Mouse (Mus musculus) T-helper 17 cell (primary cell): ENCODE results near the gene Rbp3.

Experiments
- in situ Hi-C, 2 experiments: fragments of 300-600 bp; cut with MboI, MseI; formaldehyde crosslinking; loops; 1 replicate in 1 of 2; 2 replicates in 1 of 2; pipeline ENCODE4 v1.15.1; 2025; ENCODE audit warnings: high pct_unique_total_duplicates in 2 of 2

Rbp3 gene

GRCm38 (mm10) chr14:33953761-33954160 is at the start of gene Rbp3:
Rbp3 (plus strand) TSS chr14:33954003.
- in situ Hi-C loops = no loop called here

GRCm38 (mm10) chr14:33904851-33905250 is 49.0 kb upstream of the Rbp3 start:
- in situ Hi-C loops = loop anchor here in 1 of 2 experiments (25.0 kb wide), 1 partner anchor 643 kb away; no protein-coding TSS in a partner anchor

GRCm38 (mm10) chr14:33913727-33914126 is 40.1 kb upstream of the Rbp3 start:
- in situ Hi-C loops = loop anchor here in 1 of 2 experiments (25.0 kb wide), 1 partner anchor 651 kb away; no protein-coding TSS in a partner anchor

- in situ Hi-C loops = loop anchor here in 1 of 2 experiments (25.0 kb wide), 1 partner anchor 652 kb away; no protein-coding TSS in a partner anchor
Measured at GRCm38 (mm10) chr14:33914206-33914605, 39.6 kb upstream of the Rbp3 start.

- in situ Hi-C loops = loop anchor here in 1 of 2 experiments (25.0 kb wide), 1 partner anchor 659 kb away; no protein-coding TSS in a partner anchor
Measured at GRCm38 (mm10) chr14:33920727-33921559, 32.9 kb upstream of the Rbp3 start.

- in situ Hi-C loops = loop anchor here in 1 of 2 experiments (25.0 kb wide), 1 partner anchor 660 kb away; no protein-coding TSS in a partner anchor
Measured at GRCm38 (mm10) chr14:33922771-33923167, 31.0 kb upstream of the Rbp3 start.

GRCm38 (mm10) chr14:33923168-33924070 is 30.4 kb upstream of the Rbp3 start, which contains the start of gene Gdf10:
Gdf10 (plus strand) TSS chr14:33923587.
- in situ Hi-C loops = loop anchor here in 1 of 2 experiments (25.0 kb wide), 1 partner anchor 661 kb away; no protein-coding TSS in a partner anchor

- in situ Hi-C loops = no loop called here
Measured at GRCm38 (mm10) chr14:33931853-33932252, 21.9 kb upstream of the Rbp3 start.

- in situ Hi-C loops = no loop called here
Measured at GRCm38 (mm10) chr14:33932935-33933703, 20.7 kb upstream of the Rbp3 start.

- in situ Hi-C loops = no loop called here
Measured at GRCm38 (mm10) chr14:33933778-33934317, 20.0 kb upstream of the Rbp3 start.

- in situ Hi-C loops = no loop called here
Measured at GRCm38 (mm10) chr14:33939117-33939516, 14.7 kb upstream of the Rbp3 start.

- in situ Hi-C loops = no loop called here
Measured at GRCm38 (mm10) chr14:33940739-33941138, 13.1 kb upstream of the Rbp3 start, which contains the start of gene Gdf2. Gdf2 (plus strand) TSS chr14:33941039.

GRCm38 (mm10) chr14:33942222-33942621 is 11.6 kb upstream of the Rbp3 start:
- in situ Hi-C loops = no loop called here

- in situ Hi-C loops = no loop called here
Measured at GRCm38 (mm10) chr14:33946125-33946524, 7.7 kb upstream of the Rbp3 start.

- in situ Hi-C loops = no loop called here
Measured at GRCm38 (mm10) chr14:33952233-33952981, 1.4 kb upstream of the Rbp3 start.

- in situ Hi-C loops = loop anchor here in 1 of 2 experiments (5.0 kb wide), 1 partner anchor 51 kb away; no protein-coding TSS in a partner anchor
Measured at GRCm38 (mm10) chr14:33956055-33956454, 2.3 kb downstream of the Rbp3 start.

GRCm38 (mm10) chr14:33958186-33958585 is 4.4 kb downstream of the Rbp3 start:
- in situ Hi-C loops = loop anchor here in 1 of 2 experiments (5.0 kb wide), 1 partner anchor 49 kb away; no protein-coding TSS in a partner anchor

- in situ Hi-C loops = loop anchor here in 1 of 2 experiments (5.0 kb wide), 1 partner anchor 48 kb away; no protein-coding TSS in a partner anchor
Measured at GRCm38 (mm10) chr14:33958841-33959240, 5.0 kb downstream of the Rbp3 start.

GRCm38 (mm10) chr14:33959341-33959740 is 5.5 kb downstream of the Rbp3 start:
- in situ Hi-C loops = loop anchor here in 1 of 2 experiments (5.0 kb wide), 1 partner anchor 48 kb away; no protein-coding TSS in a partner anchor
